Mouse (Mus musculus): ENCODE results near the gene Smim26.
A peak's percentile ranks its signal among the peaks of the same experiment; 100 is the strongest.
"Not testable (repeated sequence)": the region's sequence is repeated elsewhere in the genome, so short reads cannot be mapped to it uniquely, and the experiment has no call there.

Gene Smim26

DNA sequence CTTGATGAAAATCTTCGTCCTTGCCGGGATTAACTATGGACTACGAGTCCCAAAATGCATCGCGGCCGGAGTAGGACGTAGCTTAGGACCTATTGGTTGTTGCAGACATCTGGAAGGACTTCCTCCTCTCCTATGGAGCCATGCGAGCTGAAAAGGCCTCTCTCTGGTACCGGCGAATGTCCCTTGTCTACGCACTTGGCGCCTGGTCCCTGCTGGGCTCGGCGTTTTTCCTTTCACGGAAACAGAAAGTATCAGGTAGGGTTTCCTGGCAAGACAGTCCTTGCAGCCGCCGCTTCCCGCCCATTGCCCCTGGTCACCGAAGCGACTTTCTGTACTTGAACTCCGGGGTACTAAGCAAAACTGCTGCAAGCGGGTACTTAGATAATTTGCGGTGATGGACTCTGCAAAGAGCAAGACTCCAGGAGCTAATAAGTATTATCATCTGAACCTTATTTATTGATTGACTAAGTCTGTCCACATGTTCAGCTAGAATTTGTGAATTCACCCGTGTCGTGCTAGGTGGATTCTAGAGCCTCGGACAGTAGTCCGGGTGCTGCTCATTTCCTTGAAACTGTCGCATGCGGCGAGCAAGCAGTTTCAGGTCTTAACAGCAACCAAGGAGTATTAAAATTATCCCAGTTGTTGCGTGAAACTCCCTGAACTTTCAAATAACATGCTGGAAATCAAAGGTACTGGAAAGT, at the start of gene Smim26:
Gene Smim26 (plus strand): TSS at position 104 of the 701 bp plus-strand sequence.
- peak; percentile 82 for DNase-seq

- DNase-seq: no peak
These were observed 49.2 kb upstream of the Smim26 start for GRCm38 (mm10) chr2:144544630-144545029.

DNA sequence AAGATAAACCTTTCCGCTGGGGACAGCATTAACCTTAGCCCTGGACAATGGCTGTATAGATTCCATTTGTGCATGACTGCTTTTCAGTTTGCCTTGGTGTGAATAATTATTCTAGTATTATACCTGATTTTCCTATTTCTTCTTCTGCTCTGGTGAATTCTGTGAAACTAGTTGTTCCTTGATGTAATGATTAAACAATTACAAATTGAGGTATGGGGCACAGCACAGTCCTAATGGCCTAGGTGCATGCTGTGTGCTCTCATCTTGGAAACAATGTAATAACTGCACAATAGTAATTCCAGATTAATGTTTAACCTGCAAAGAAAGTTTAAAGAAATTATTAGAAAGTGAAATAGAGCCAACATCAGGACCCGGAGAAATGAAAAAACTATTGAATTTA, 48.8 kb upstream of the Smim26 start:
- DNase-seq: no peak

- no peak for DNase-seq
These were observed 48.4 kb upstream of the Smim26 start for GRCm38 (mm10) chr2:144545481-144545880.

- no peak for DNase-seq
These were observed 46.3 kb upstream of the Smim26 start for GRCm38 (mm10) chr2:144547559-144547958.

- DNase-seq: peak; percentile 75
These were observed 43.3 kb upstream of the Smim26 start, which contains the start of gene Rbbp9 for GRCm38 (mm10) chr2:144550529-144550928. Gene Rbbp9, minus strand, starts transcription at chr2:144550869.

GRCm38 (mm10) chr2:144553905-144554304, 39.9 kb upstream of the Smim26 start:
- no peak for DNase-seq

DNA sequence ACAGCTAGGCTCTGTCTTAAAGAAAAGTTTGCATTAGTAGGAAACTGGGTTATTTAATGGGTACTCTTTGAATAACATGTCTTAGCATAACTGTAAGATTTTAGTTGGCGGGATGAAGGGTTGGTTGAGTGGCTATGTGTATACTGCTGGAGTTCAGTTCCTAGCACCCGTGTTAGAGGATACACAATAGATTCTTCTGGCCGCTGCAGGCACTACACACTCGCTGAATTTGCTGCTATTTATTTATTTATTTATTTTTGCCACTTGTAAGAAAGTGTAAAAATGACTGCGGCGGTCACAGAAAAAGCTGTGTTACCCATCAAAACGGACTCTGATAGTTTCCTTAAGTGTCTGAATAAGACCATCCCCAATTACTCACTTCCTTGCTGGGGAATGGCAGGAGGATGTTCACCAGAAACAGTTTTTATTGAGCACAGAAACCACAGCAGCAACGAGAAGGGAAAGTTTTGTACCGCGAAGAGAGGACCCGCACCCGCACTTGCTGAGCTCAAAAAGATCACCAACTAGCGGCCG, 38.5 kb upstream of the Smim26 start:
- DNase-seq: no peak

DNA sequence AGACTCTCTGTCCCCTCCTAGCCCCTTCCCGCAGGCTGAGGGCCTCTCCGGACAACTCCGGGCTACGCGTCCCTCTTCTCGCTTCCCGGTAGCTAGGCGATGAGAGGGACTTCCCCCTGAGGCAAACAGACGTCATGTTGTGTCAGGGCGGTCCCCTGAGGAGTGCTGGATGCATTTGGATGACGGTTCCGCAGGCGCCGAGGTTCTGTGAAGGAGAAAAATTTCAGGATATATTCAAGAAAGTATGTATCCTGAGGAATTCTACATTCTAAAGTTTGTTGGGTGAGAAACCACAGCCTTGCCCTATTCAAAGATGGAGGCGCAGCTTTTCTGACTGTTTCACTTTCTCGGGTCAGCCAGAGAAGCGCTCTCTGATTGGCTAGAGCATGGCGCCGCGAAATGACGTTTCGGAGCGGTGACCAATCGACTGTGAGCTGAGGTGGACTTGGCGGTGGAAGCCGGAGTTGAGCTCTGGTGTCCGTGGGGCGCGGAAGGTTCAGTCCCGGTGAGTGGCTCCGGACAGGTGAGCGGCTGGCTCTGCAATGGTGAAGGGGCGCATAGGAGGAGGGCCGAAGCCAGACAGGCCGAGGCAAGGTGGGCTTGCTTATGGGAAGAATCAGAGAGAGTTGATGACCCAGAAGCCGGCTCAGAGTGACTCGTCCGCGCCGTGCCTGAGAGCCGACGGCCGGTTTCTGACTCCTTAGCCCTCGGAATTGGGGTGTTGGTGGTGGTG, 37.9 kb upstream of the Smim26 start, which contains the start of gene Sec23b:
Gene Sec23b (plus strand): TSS at position 410 of the 733 bp plus-strand sequence.
- DNase-seq: peak; percentile 97

DNA sequence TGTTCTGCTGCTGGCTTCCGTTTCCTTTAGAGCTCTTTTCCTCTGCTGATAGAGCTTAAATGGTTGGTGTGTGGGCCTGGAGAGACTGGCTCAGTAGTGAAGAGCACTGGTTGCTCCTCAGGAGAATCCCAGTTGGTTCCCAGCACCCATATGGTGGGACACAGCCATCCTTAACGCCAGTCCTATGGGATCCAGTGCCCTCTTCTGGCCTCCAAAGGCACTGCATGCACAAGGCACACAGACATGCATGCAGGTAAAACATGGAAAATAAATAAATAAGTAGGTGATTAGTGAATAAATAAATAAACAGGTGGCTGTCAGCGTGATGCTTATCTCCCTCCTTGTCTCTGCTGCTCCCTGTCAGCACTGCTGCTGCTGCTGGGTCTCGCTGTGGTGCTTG, 5.1 kb upstream of the Smim26 start:
- DNase-seq: no peak

- not testable (repeated sequence) for DNase-seq
These were observed 818 bp upstream of the Smim26 start for GRCm38 (mm10) chr2:144593036-144593435.

GRCm38 (mm10) chr2:144598006-144598405, 4.2 kb downstream of the Smim26 start:
- no peak for DNase-seq

DNA sequence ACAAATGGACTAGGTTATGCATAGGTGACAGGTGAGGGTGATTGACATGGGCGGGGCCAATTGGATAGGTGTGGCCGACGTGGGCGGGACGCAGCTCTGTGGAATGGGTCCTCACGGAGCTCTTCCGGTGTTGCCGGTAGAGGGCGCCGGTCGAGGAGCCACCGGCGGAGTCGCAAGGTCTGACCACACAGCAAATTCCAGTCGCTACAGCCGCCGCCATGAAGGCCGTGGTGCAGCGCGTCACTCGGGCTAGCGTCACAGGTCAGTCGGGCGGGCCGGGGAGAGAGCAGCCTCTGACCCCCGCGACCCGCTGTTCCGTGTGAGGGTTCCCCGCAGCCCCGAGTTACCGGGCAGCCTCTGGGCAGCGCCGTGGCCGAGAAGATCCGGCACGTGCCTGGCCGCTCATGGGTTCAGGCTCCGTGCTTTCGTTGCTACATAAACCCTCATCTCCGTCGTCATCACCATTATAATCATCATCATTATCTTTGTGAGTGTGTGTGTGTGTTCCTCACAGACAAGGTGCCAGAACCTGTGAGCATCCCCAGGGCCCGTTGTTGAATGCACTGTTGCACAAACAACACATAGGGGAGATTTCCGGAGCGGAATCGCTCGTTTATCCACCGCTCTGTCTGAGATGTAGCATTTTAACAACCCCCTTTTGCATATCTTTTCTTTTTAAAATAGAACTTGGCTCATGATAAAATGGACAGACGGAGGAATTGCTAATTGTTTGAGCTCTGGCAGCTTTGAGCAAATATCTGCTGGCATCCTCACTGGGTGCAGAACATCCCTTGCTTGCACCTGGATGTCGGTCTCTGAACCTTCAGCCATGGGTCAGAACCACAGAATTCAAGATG, 6.2 kb downstream of the Smim26 start, which contains the start of gene Dtd1:
Gene Dtd1 (plus strand): TSS at position 67 of the 857 bp plus-strand sequence.
- DNase-seq: peak; percentile 95

DNA sequence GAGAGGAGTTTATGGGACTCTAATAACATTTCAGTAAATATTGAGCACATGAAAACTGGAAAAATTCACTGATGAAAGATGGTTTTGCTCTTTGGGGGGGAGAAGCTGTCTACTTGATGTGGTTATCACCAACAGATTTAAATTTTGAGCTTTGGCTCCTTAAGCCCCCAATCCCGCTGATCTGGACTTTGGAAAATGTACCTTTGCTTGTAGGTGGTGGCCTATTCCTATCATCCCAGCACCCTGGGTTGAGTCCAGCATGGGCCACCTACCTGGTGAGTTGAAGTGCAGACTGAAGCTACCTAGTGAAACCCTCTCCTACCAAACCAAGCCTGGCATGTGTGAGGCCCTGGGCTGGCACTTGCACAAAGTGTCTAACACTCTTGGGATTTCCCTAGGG, 7.7 kb downstream of the Smim26 start:
- DNase-seq: no peak

- no peak for DNase-seq
These were observed 20.1 kb downstream of the Smim26 start for GRCm38 (mm10) chr2:144613956-144614355.

GRCm38 (mm10) chr2:144617074-144617874, 23.4 kb downstream of the Smim26 start:
- DNase-seq: no peak

DNA sequence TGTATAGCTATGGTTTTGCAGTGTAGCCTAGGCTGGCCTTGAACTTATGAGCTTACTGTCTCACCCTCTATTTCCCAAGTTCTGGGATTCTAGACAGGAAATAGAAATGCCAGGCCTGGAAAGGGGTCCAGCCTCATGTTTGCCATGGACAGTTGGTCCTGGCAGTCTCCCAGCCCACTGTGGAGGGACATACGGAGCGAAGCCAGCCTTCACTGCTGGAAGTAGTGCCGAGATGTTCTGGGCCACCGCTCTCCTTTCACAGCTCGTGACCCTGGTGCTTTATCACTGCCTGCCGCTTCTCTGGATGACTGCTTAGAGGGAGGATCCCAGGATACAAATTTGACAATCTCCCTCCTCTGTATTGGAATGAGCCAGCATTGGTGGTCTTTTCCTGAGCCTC, 27.6 kb downstream of the Smim26 start:
- DNase-seq: peak; percentile 67

DNA sequence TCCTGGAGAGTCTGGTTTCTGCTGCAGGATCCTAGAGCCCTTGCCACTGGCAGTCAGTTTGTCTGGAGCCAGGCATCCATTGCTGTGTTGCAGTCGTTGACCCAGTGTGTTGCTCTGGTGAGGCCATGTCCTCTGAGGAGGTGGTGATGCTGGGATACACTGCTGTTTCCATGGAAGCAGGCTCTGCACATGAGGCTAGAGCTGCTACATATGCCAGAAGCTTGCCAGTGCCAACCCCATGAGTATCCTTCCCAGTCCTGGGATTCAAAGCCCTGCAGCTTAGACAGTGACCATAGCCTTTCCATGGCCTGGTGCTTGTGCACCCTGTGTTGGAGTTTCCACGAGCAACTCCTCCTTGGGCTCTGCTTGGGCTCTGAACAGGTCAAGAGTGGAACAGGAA, 39.7 kb downstream of the Smim26 start:
- DNase-seq: no peak

- no peak for DNase-seq
These were observed 40.4 kb downstream of the Smim26 start for GRCm38 (mm10) chr2:144634231-144634630.

GRCm38 (mm10) chr2:144634729-144635128, 40.9 kb downstream of the Smim26 start:
- DNase-seq: no peak

- peak; percentile 59 for DNase-seq
These were observed 41.9 kb downstream of the Smim26 start for GRCm38 (mm10) chr2:144635644-144636320.
